Comparison of ENCODE assay signal across 8 mouse cellular contexts in genomic region chr17:66077437-66077850, GRCm38 (mm10). TPM values are rescaled to one million over a fixed set of nuclear protein-coding genes. Genes with fewer than 3 reads are reported as not detected.
DNase-seq lines count a peak whose midpoint lies in the region; ATAC-seq and TF ChIP-seq lines count a peak whose summit lies in the region.

No protein-coding gene starts in this region.

- peak overlapping the region; percentile 75 for H3K9ac ChIP-seq in limb, embryonic 14.5 days (ENCODE audit: low read depth, low read length, severe bottlenecking)

- no peak for TF ChIP-seq CTCF in gastrocnemius, adult 2 months (IDR thresholded peaks at IDR 0.05)
- TF ChIP-seq CTCF in olfactory bulb, adult 2 months (IDR thresholded peaks at IDR 0.05; ENCODE audit: insufficient read depth, low read depth, low read length): no peak

- peak overlapping the region; percentile 66 for H3K4me2 ChIP-seq in limb, embryonic 14.5 days (replicated peaks; ENCODE audit: low read depth, low read length, severe bottlenecking)

- peak overlapping the region; percentile 95 for H3K27ac ChIP-seq in gastrocnemius, adult 2 months
- peak overlapping the region; percentile 77 for H3K27ac ChIP-seq in limb, embryonic 14.5 days (replicated peaks; ENCODE audit: low read depth, low read length)
- H3K27ac ChIP-seq in olfactory bulb, adult 2 months (ENCODE audit: insufficient read depth, low read depth, low read length): peak overlapping the region; percentile 41

- no peaks in the 10 kb centered on the region for H3K9me3 ChIP-seq in limb, embryonic 14.5 days (ENCODE audit: control insufficient read depth, low read length)

- H3K4me3 ChIP-seq in gastrocnemius, adult 2 months: peak overlapping the region; percentile 97
- peak overlapping the region; percentile 94 for H3K4me3 ChIP-seq in limb, embryonic 14.5 days (replicated peaks; ENCODE audit: low read length)
- peak overlapping the region; percentile 98 for H3K4me3 ChIP-seq in olfactory bulb, adult 2 months (ENCODE audit: insufficient read depth, low read depth, low read length)

- no peaks in the 10 kb centered on the region for H3K4me1 ChIP-seq in limb, embryonic 14.5 days (ENCODE audit: control insufficient read depth, insufficient read depth, low read length)
- peaks cover 4% of the 10 kb centered on the region; the same call in 1 of the 2 replicates for H3K4me1 ChIP-seq in olfactory bulb, adult 2 months (ENCODE audit: control insufficient read depth, insufficient read depth, low read length)

- WGBS in limb, embryonic 14.5 days: 1% methylated on average over 22 of the region's 23 CpGs
- WGBS in olfactory bulb, adult 2 months: under 1% methylated on average over 23 of the region's 23 CpGs

- no peak for DNase-seq in gastrocnemius, adult 2 months
- DNase-seq in gastrocnemius, postnatal 4 days (ENCODE audit: low spot score in 2 of 2): no peak
- DNase-seq in limb, embryonic 14.5 days (ENCODE audit: low spot score): no peak
- no peak for DNase-seq in cerebellum, postnatal 25 days
- DNase-seq in spleen, postnatal 10 days (ENCODE audit: low spot score in 2 of 2): no peak

- peaks cover 17% of the 10 kb centered on the region for H3K36me3 ChIP-seq in limb, embryonic 14.5 days (ENCODE audit: control insufficient read depth, insufficient read depth, low read length)

- peak; percentile 3 for ATAC-seq in CD4-positive, CD25-positive, alpha-beta regulatory T cell, adult 4 months
- peak; percentile 17; the same call in 1 of the 2 replicates for ATAC-seq in erythroblast, adult 5-6 weeks (replicated peaks; ENCODE audit: low FRiP score, poor library complexity, severe bottlenecking)
- peak; percentile 51 for ATAC-seq in limb, embryonic 14.5 days (ENCODE audit: low FRiP score, low read depth)

- no peaks in the 10 kb centered on the region for H3K27me3 ChIP-seq in limb, embryonic 14.5 days (ENCODE audit: control insufficient read depth, insufficient read depth, low read length)

- TF ChIP-seq POLR2A in limb, embryonic 14.5 days (IDR thresholded peaks at IDR 0.05; ENCODE audit: borderline replicate concordance, extremely low read depth, insufficient read depth, insufficient read length): no peak
- no peak for TF ChIP-seq POLR2A in olfactory bulb, adult 2 months (IDR thresholded peaks at IDR 0.05; ENCODE audit: insufficient read depth, low read depth, low read length)

- intact Hi-C loops in gastrocnemius, adult 2 months (cut with DNase I): loop anchor here (2.0 kb wide), 1 partner anchor 23 kb away; the partner anchor contains the start of gene Ndufv2

RNA-seq across cellular contexts. Expression of gene Ankrd12, which starts 0.6 kb away (rescaled TPM):
- total RNA-seq in gastrocnemius, adult 2 months (2021): 10 to 100 TPM; 12.6 to 12.8 TPM
- 10 to 100 TPM; 17.8 to 24.7 TPM for total RNA-seq in gastrocnemius, postnatal 4 days (2021)
- 100 to 1,000 TPM; 149 to 151 TPM for polyA plus RNA-seq in CD4-positive, CD25-positive, alpha-beta regulatory T cell, adult 4 months (2017; shearing (Covaris generic))
- 27.8 and 45.0 TPM in 2 replicates for total RNA-seq in erythroblast, adult 5-6 weeks (2015; ENCODE audit: low replicate concordance)
- total RNA-seq in erythroblast, adult 5-6 weeks (2017; ENCODE audit: low replicate concordance): 27.3 and 32.6 TPM in 2 replicates
- 7.9 and 10.9 TPM in 2 replicates for polyA plus RNA-seq in limb, embryonic 14.5 days (2012; rRNA removed)
- polyA plus RNA-seq in limb, embryonic 14.5 days (2014; fragmentation: Nextera tagmentation; extraction: Ambion mirVana): 22.5 and 27.5 TPM in 2 replicates
- 70.3 TPM in 1 of 2 replicates, not detected in the other for polyA plus RNA-seq in olfactory bulb, adult 2 months (2012; ENCODE audit: insufficient read depth, insufficient read length, low replicate concordance, missing spikeins)

RNA-seq across cellular contexts. Expression of gene Ndufv2, which starts 23.9 kb away (rescaled TPM):
- total RNA-seq in gastrocnemius, adult 2 months (2021): 100 to 1,000 TPM; 610 to 870 TPM
- total RNA-seq in gastrocnemius, postnatal 4 days (2021): 100 to 1,000 TPM; 447 to 482 TPM
- 100 to 1,000 TPM; 218 to 226 TPM for polyA plus RNA-seq in CD4-positive, CD25-positive, alpha-beta regulatory T cell, adult 4 months (2017; shearing (Covaris generic))
- 58.2 and 67.7 TPM in 2 replicates for total RNA-seq in erythroblast, adult 5-6 weeks (2015; ENCODE audit: low replicate concordance)
- total RNA-seq in erythroblast, adult 5-6 weeks (2017; ENCODE audit: low replicate concordance): 60.4 TPM in 2 replicates
- polyA plus RNA-seq in limb, embryonic 14.5 days (2012; rRNA removed): 73.1 and 115 TPM in 2 replicates
- 315 and 316 TPM in 2 replicates for polyA plus RNA-seq in limb, embryonic 14.5 days (2014; fragmentation: Nextera tagmentation; extraction: Ambion mirVana)
- polyA plus RNA-seq in olfactory bulb, adult 2 months (2012; ENCODE audit: insufficient read depth, insufficient read length, low replicate concordance, missing spikeins): not detected in 2 replicates

RNA-seq across cellular contexts. Expression of gene Washc1, which starts 33.9 kb away (rescaled TPM):
- total RNA-seq in gastrocnemius, adult 2 months (2021): 10 to 100 TPM; 16.4 to 18.7 TPM
- 10 to 100 TPM; 26.3 to 28.7 TPM for total RNA-seq in gastrocnemius, postnatal 4 days (2021)
- 10 to 100 TPM; 28.7 to 49.1 TPM for polyA plus RNA-seq in CD4-positive, CD25-positive, alpha-beta regulatory T cell, adult 4 months (2017; shearing (Covaris generic))
- 5.4 and 9.6 TPM in 2 replicates for total RNA-seq in erythroblast, adult 5-6 weeks (2015; ENCODE audit: low replicate concordance)
- 5.9 and 8.9 TPM in 2 replicates for total RNA-seq in erythroblast, adult 5-6 weeks (2017; ENCODE audit: low replicate concordance)
- polyA plus RNA-seq in limb, embryonic 14.5 days (2012; rRNA removed): 53.3 and 55.8 TPM in 2 replicates
- 39.4 and 41.7 TPM in 2 replicates for polyA plus RNA-seq in limb, embryonic 14.5 days (2014; fragmentation: Nextera tagmentation; extraction: Ambion mirVana)
- not detected in 2 replicates for polyA plus RNA-seq in olfactory bulb, adult 2 months (2012; ENCODE audit: insufficient read depth, insufficient read length, low replicate concordance, missing spikeins)

RNA-seq across cellular contexts. Expression of gene Ddx11, which starts 45.9 kb away (rescaled TPM):
- total RNA-seq in gastrocnemius, adult 2 months (2021): 1 to 10 TPM in 1 of 2 experiments, under 1 TPM in 1; 0.38 to 1.5 TPM
- total RNA-seq in gastrocnemius, postnatal 4 days (2021): 1 to 10 TPM; 6.6 to 7.5 TPM
- polyA plus RNA-seq in CD4-positive, CD25-positive, alpha-beta regulatory T cell, adult 4 months (2017; shearing (Covaris generic)): 10 to 100 TPM; 11.4 to 24.8 TPM
- 1.2 and 3.1 TPM in 2 replicates for total RNA-seq in erythroblast, adult 5-6 weeks (2015; ENCODE audit: low replicate concordance)
- total RNA-seq in erythroblast, adult 5-6 weeks (2017; ENCODE audit: low replicate concordance): 3.5 and 6.0 TPM in 2 replicates
- 27.8 and 30.3 TPM in 2 replicates for polyA plus RNA-seq in limb, embryonic 14.5 days (2012; rRNA removed)
- polyA plus RNA-seq in limb, embryonic 14.5 days (2014; fragmentation: Nextera tagmentation; extraction: Ambion mirVana): 13.1 and 15.3 TPM in 2 replicates
- not detected in 2 replicates for polyA plus RNA-seq in olfactory bulb, adult 2 months (2012; ENCODE audit: insufficient read depth, insufficient read length, low replicate concordance, missing spikeins)

Comparison
In these comparisons a context has a peak if more than half of its experiments do, and no peak if none do; other contexts are left out.
1. H3K27ac ChIP-seq: peak in every context shown above with its lines; median percentile 95 in gastrocnemius, adult 2 months; 77 in limb, embryonic 14.5 days; 41 in olfactory bulb, adult 2 months.
2. RNA of gene Ndufv2, which starts 23.9 kb away (total RNA-seq): 610 to 870 TPM in gastrocnemius, adult 2 months and 447 to 482 TPM in gastrocnemius, postnatal 4 days; 58.2 to 67.7 TPM in erythroblast, adult 5-6 weeks; every median in the first group is over 4 times any median in the second.
3. Peak in every context shown above with its lines, with median percentiles within 50 percentile points of each other: H3K4me3 ChIP-seq and ATAC-seq.